Mouse (Mus musculus): ENCODE measurements around the gene Gtpbp1. TPM values are rescaled to one million over a fixed set of nuclear protein-coding genes. Genes with fewer than 3 reads are reported as not detected.
A peak's percentile ranks its signal among the peaks of the same experiment; 100 is the strongest.

The Gtpbp1 gene
- polyA plus RNA-seq, 1 experiment from 2014 or later, result 33.1 TPM

DNA sequence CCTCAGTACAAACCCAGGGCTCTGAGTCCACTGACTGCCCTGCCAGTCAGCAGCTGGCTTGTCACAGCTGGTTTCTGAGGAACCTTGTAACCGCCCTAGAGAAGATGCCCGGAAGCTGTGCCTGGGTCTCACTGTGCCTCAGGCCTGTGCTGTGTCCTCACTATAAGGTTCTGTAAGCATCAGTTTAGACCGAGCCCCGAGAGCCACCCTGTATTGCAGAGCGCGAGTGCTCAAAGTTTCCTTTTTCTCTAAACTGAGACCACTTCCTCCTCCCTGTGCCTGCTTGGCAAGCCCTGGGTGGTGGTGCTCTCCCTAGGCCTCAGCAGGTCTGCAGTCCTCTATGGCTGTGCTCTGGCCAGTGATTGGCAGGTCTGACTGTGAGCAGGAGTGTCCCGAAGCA is 58.5 kb downstream of the Gtpbp1 start:
- Histone ChIP-seq H3K4me1 (replicated peaks; ENCODE audit: control insufficient read depth, insufficient read depth, low read length) (no peaks in the 10 kb centered on the region), H3K4me2 (ENCODE audit: low read length) (no peak overlapping the region), H3K36me3 (ENCODE audit: control insufficient read depth, insufficient read depth, low read length) (no peaks in the 10 kb centered on the region), H3K9me3 (ENCODE audit: control insufficient read depth, low read length) (no peaks in the 10 kb centered on the region), H3K4me3 (ENCODE audit: low read depth, low read length) (no peak overlapping the region), H3K27ac (ENCODE audit: low read depth) (no peak overlapping the region), H3K9ac (ENCODE audit: low read length) (no peak overlapping the region), H3K27me3 (replicated peaks; ENCODE audit: control insufficient read depth, insufficient read depth, low read length) (no peaks in the 10 kb centered on the region)
- 84% methylated on average over 7 of the region's 7 CpGs for WGBS
- ATAC-seq (replicated peaks; ENCODE audit: low FRiP score, low TSS enrichment, low read depth) (no peak), DNase-seq (ENCODE audit: low spot score) (no peak)

DNA sequence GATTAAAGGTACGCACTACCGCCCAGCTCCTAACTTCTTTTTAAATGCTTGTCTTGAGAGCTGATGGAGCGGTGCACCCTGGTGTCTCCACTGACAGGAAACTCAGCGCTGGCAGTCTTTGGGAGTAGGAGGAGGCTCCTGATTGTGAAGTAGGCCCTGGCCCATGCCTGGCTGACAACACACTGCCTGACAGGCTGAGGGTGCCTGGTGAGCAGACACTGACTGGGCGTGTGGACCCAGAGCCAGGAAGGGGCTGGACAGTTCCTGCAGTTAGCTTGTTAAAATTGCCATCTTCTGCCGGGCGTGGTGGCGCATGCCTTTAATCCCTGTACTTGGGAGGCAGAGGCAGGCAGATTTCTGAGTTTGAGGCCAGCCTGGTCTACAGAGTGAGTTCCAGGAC is 59.6 kb downstream of the Gtpbp1 start:
- H3K9me3 ChIP-seq (ENCODE audit: control insufficient read depth, low read length), result no peaks in the 10 kb centered on the region
- no peak overlapping the region for H3K4me3 ChIP-seq (ENCODE audit: low read depth, low read length)
- ATAC-seq (replicated peaks; ENCODE audit: low FRiP score, low TSS enrichment, low read depth) (no peak), DNase-seq (ENCODE audit: low spot score) (no peak)
- no peak overlapping the region for H3K27ac ChIP-seq (ENCODE audit: low read depth)
- 89% methylated on average over 8 of the region's 8 CpGs for WGBS
- H3K9ac ChIP-seq (ENCODE audit: low read length), result no peak overlapping the region
- no peak overlapping the region for H3K4me2 ChIP-seq (ENCODE audit: low read length)
- H3K27me3 ChIP-seq (replicated peaks; ENCODE audit: control insufficient read depth, insufficient read depth, low read length), result no peaks in the 10 kb centered on the region
- H3K4me1 ChIP-seq (replicated peaks; ENCODE audit: control insufficient read depth, insufficient read depth, low read length), result no peaks in the 10 kb centered on the region
- H3K36me3 ChIP-seq (ENCODE audit: control insufficient read depth, insufficient read depth, low read length), result no peaks in the 10 kb centered on the region

- no peak overlapping the region for H3K4me2 ChIP-seq (ENCODE audit: low read length)
- ATAC-seq (replicated peaks; ENCODE audit: low FRiP score, low TSS enrichment, low read depth) (no peak), DNase-seq (ENCODE audit: low spot score) (no peak)
- no peaks in the 10 kb centered on the region for H3K27me3 ChIP-seq (replicated peaks; ENCODE audit: control insufficient read depth, insufficient read depth, low read length)
- no peak overlapping the region for H3K4me3 ChIP-seq (ENCODE audit: low read depth, low read length)
- no peaks in the 10 kb centered on the region for H3K36me3 ChIP-seq (ENCODE audit: control insufficient read depth, insufficient read depth, low read length)
- no peaks in the 10 kb centered on the region for H3K4me1 ChIP-seq (replicated peaks; ENCODE audit: control insufficient read depth, insufficient read depth, low read length)
- H3K9ac ChIP-seq (ENCODE audit: low read length), result no peak overlapping the region
- H3K9me3 ChIP-seq (ENCODE audit: control insufficient read depth, low read length), result no peaks in the 10 kb centered on the region
- 68% methylated on average over 17 of the region's 17 CpGs for WGBS
- no peak overlapping the region for H3K27ac ChIP-seq (ENCODE audit: low read depth)
These were observed 61.1 kb downstream of the Gtpbp1 start for GRCm38 (mm10) chr15:79751772-79752171.

DNA sequence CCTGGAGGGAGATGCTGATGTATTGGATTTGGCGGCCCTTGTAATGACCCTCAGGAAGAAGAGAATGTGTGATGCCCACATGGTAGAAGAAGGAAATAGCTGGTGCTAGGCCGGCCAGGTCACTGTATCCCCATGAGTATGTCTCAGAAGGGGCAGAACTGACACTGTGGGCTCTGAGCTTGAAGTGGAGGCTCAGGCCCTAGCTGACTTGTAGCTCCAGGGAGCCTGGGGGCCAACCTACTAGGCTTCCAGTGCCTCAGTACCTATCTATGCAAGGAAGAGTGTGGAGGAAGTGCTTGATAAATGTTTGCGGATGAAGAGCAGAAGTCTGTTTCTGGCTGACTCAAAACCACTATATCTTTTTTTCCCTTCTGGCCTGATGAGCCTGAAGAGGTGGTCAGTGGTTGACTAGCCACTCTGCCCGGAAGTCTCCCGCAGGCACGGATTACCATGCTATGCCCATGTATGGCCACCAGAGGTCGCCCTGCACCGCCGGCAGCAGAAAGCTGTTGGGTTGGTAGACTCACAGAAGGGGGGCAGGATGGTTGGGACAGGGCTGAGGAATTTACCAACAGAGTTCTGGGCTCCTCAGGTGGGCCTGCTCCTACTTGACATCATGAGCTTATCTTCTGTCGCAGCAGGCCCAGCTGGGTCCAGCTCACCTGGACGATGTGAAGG is 62.2 kb downstream of the Gtpbp1 start:
- H3K4me2 ChIP-seq (ENCODE audit: low read length), result no peak overlapping the region
- H3K36me3 ChIP-seq (ENCODE audit: control insufficient read depth, insufficient read depth, low read length), result no peaks in the 10 kb centered on the region
- no peaks in the 10 kb centered on the region for H3K4me1 ChIP-seq (replicated peaks; ENCODE audit: control insufficient read depth, insufficient read depth, low read length)
- peak; percentile 88 for DNase-seq (ENCODE audit: low spot score)
- no peak overlapping the region for H3K27ac ChIP-seq (ENCODE audit: low read depth)
- H3K9ac ChIP-seq (ENCODE audit: low read length), result no peak overlapping the region
- H3K4me3 ChIP-seq (ENCODE audit: low read depth, low read length), result no peak overlapping the region
- no peaks in the 10 kb centered on the region for H3K9me3 ChIP-seq (ENCODE audit: control insufficient read depth, low read length)
- no peaks in the 10 kb centered on the region for H3K27me3 ChIP-seq (replicated peaks; ENCODE audit: control insufficient read depth, insufficient read depth, low read length)
- 24% methylated on average over 11 of the region's 11 CpGs for WGBS
- no peak for ATAC-seq (replicated peaks; ENCODE audit: low FRiP score, low TSS enrichment, low read depth)

- WGBS, result 95% methylated on average over 3 of the region's 3 CpGs
- H3K4me2 ChIP-seq (ENCODE audit: low read length), result no peak overlapping the region
- H3K9me3 ChIP-seq (ENCODE audit: control insufficient read depth, low read length), result no peaks in the 10 kb centered on the region
- no peak overlapping the region for H3K9ac ChIP-seq (ENCODE audit: low read length)
- H3K4me1 ChIP-seq (replicated peaks; ENCODE audit: control insufficient read depth, insufficient read depth, low read length), result no peaks in the 10 kb centered on the region
- no peaks in the 10 kb centered on the region for H3K27me3 ChIP-seq (replicated peaks; ENCODE audit: control insufficient read depth, insufficient read depth, low read length)
- H3K36me3 ChIP-seq (ENCODE audit: control insufficient read depth, insufficient read depth, low read length), result no peaks in the 10 kb centered on the region
- ATAC-seq (replicated peaks; ENCODE audit: low FRiP score, low TSS enrichment, low read depth) (no peak), DNase-seq (ENCODE audit: low spot score) (no peak)
- H3K4me3 ChIP-seq (ENCODE audit: low read depth, low read length), result no peak overlapping the region
- no peak overlapping the region for H3K27ac ChIP-seq (ENCODE audit: low read depth)
These were observed 62.7 kb downstream of the Gtpbp1 start for GRCm38 (mm10) chr15:79753420-79753752.

DNA sequence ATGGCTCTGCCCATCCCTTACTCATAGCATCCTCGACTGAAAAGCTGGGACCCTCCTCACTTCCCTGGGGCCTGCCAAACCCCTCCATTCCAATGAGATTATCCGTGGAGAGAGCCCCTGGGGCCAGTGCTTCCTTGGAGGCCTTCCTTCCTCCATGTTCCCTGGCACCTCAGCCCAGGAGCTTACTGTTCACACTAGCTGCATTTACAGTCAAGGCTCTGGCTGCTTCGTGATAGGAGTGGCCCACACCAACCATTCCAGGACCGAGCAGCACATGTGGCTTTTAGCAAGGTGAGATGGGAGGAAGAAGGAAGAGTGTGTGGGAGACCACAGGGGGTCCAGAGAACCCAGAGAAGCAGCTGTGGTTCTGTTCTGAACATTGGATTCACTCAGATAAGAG is 63.2 kb downstream of the Gtpbp1 start:
- Histone ChIP-seq H3K36me3 (ENCODE audit: control insufficient read depth, insufficient read depth, low read length) (no peaks in the 10 kb centered on the region), H3K4me2 (ENCODE audit: low read length) (no peak overlapping the region), H3K9ac (ENCODE audit: low read length) (no peak overlapping the region), H3K4me1 (replicated peaks; ENCODE audit: control insufficient read depth, insufficient read depth, low read length) (no peaks in the 10 kb centered on the region), H3K4me3 (ENCODE audit: low read depth, low read length) (no peak overlapping the region), H3K27ac (ENCODE audit: low read depth) (no peak overlapping the region), H3K27me3 (replicated peaks; ENCODE audit: control insufficient read depth, insufficient read depth, low read length) (no peaks in the 10 kb centered on the region), H3K9me3 (ENCODE audit: control insufficient read depth, low read length) (no peaks in the 10 kb centered on the region)
- DNase-seq (ENCODE audit: low spot score) (no peak), ATAC-seq (replicated peaks; ENCODE audit: low FRiP score, low TSS enrichment, low read depth) (no peak)
- 55% methylated on average over 4 of the region's 4 CpGs for WGBS

DNA sequence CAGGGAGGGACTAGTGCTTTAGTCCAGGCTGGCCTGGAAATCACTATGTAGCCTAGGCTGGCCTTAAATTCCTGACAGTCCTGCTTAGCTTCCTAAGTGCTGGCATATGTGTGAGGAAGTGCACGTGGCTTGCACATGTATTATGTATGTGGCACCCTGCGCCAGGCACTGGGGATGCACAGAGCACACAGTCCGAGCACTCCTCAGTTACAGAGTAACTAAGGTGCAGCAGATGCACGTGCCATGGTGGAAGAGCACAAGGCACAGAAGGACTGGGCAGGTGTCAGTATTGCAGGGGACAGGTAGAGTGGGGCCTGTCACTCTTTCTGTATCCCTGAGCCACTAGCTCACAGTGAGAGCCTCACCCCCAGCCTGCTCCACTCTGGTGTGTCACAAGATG is 64.5 kb downstream of the Gtpbp1 start:
- ATAC-seq (replicated peaks; ENCODE audit: low FRiP score, low TSS enrichment, low read depth) (no peak), DNase-seq (ENCODE audit: low spot score) (no peak)
- Histone ChIP-seq H3K4me2 (ENCODE audit: low read length) (no peak overlapping the region), H3K9me3 (ENCODE audit: control insufficient read depth, low read length) (no peaks in the 10 kb centered on the region), H3K36me3 (ENCODE audit: control insufficient read depth, insufficient read depth, low read length) (no peaks in the 10 kb centered on the region), H3K9ac (ENCODE audit: low read length) (no peak overlapping the region), H3K4me3 (ENCODE audit: low read depth, low read length) (no peak overlapping the region), H3K27ac (ENCODE audit: low read depth) (no peak overlapping the region), H3K27me3 (replicated peaks; ENCODE audit: control insufficient read depth, insufficient read depth, low read length) (no peaks in the 10 kb centered on the region), H3K4me1 (replicated peaks; ENCODE audit: control insufficient read depth, insufficient read depth, low read length) (no peaks in the 10 kb centered on the region)
- WGBS, result 84% methylated on average over 4 of the region's 4 CpGs

GRCm38 (mm10) chr15:79755977-79756625 is 65.5 kb downstream of the Gtpbp1 start:
- Histone ChIP-seq H3K4me3 (ENCODE audit: low read depth, low read length) (no peak overlapping the region), H3K36me3 (ENCODE audit: control insufficient read depth, insufficient read depth, low read length) (no peaks in the 10 kb centered on the region), H3K4me1 (replicated peaks; ENCODE audit: control insufficient read depth, insufficient read depth, low read length) (no peaks in the 10 kb centered on the region), H3K9me3 (ENCODE audit: control insufficient read depth, low read length) (no peaks in the 10 kb centered on the region), H3K9ac (ENCODE audit: low read length) (no peak overlapping the region), H3K27me3 (replicated peaks; ENCODE audit: control insufficient read depth, insufficient read depth, low read length) (no peaks in the 10 kb centered on the region), H3K27ac (ENCODE audit: low read depth) (no peak overlapping the region), H3K4me2 (ENCODE audit: low read length) (no peak overlapping the region)
- 75% methylated on average over 8 of the region's 8 CpGs for WGBS
- DNase-seq (ENCODE audit: low spot score) (no peak), ATAC-seq (replicated peaks; ENCODE audit: low FRiP score, low TSS enrichment, low read depth) (no peak)

GRCm38 (mm10) chr15:79757118-79757517 is 66.5 kb downstream of the Gtpbp1 start:
- ATAC-seq (replicated peaks; ENCODE audit: low FRiP score, low TSS enrichment, low read depth), result no peak
- H3K4me3 ChIP-seq (ENCODE audit: low read depth, low read length), result no peak overlapping the region
- WGBS, result 91% methylated on average over 3 of the region's 3 CpGs
- H3K4me2 ChIP-seq (ENCODE audit: low read length), result no peak overlapping the region
- no peaks in the 10 kb centered on the region for H3K27me3 ChIP-seq (replicated peaks; ENCODE audit: control insufficient read depth, insufficient read depth, low read length)
- no peaks in the 10 kb centered on the region for H3K4me1 ChIP-seq (replicated peaks; ENCODE audit: control insufficient read depth, insufficient read depth, low read length)
- no peak for DNase-seq (ENCODE audit: low spot score)
- H3K9me3 ChIP-seq (ENCODE audit: control insufficient read depth, low read length), result no peaks in the 10 kb centered on the region
- H3K36me3 ChIP-seq (ENCODE audit: control insufficient read depth, insufficient read depth, low read length), result peaks cover 7% of the 10 kb centered on the region; the same call in 1 of the 2 replicates
- H3K9ac ChIP-seq (ENCODE audit: low read length), result no peak overlapping the region
- H3K27ac ChIP-seq (ENCODE audit: low read depth), result no peak overlapping the region

All from intestine, embryonic 14.5 days (tissue).